Comparison of ENCODE assay signal across 12 mouse cellular contexts in genomic region chr14:58317640-58318039, GRCm38 (mm10).
"Had no signal": no experiment of that assay in that cellular context is flagged by ENCODE, and none has a peak within 500 bp of the region (broad histone marks: within the 10 kb centered on the region; RNA-seq: fewer than 3 reads in every experiment).

No protein-coding gene starts in this region.

- H3K36me3 ChIP-seq: limb, embryonic 15.5 days; liver, embryonic 12.5 days; lung, embryonic 15.5 days; midbrain, embryonic 12.5 days; neural tube, embryonic 13.5 days; stomach, embryonic 15.5 days had no signal

- ATAC-seq: liver, embryonic 12.5 days; midbrain, embryonic 16.5 days had no signal

- H3K27ac ChIP-seq: limb, embryonic 15.5 days; liver, embryonic 12.5 days; lung, embryonic 15.5 days; midbrain, embryonic 12.5 days; neural tube, embryonic 13.5 days; stomach, embryonic 15.5 days had no signal

- H3K4me2 ChIP-seq: limb, embryonic 15.5 days; liver, embryonic 12.5 days; lung, embryonic 15.5 days; midbrain, embryonic 12.5 days; neural tube, embryonic 13.5 days; stomach, embryonic 15.5 days had no signal

- H3K9ac ChIP-seq: limb, embryonic 15.5 days; liver, embryonic 12.5 days; lung, embryonic 15.5 days; midbrain, embryonic 12.5 days; neural tube, embryonic 13.5 days; stomach, embryonic 15.5 days had no signal

- H3K27me3 ChIP-seq: limb, embryonic 15.5 days; liver, embryonic 12.5 days; lung, embryonic 15.5 days; midbrain, embryonic 12.5 days; neural tube, embryonic 13.5 days; stomach, embryonic 15.5 days had no signal

- H3K4me3 ChIP-seq: limb, embryonic 15.5 days; liver, embryonic 12.5 days; lung, embryonic 15.5 days; midbrain, embryonic 12.5 days; neural tube, embryonic 13.5 days; stomach, embryonic 15.5 days had no signal

- DNase-seq: layer of hippocampus, adult 9-11 months; layer of hippocampus, postnatal 36 days; lung, postnatal 14 days; thymus, adult 2 months; thymus, postnatal 25 days had no signal

- H3K4me1 ChIP-seq: liver, embryonic 12.5 days; midbrain, embryonic 12.5 days; neural tube, embryonic 13.5 days; stomach, embryonic 15.5 days had no signal

- H3K9me3 ChIP-seq: limb, embryonic 15.5 days; liver, embryonic 12.5 days; lung, embryonic 15.5 days; midbrain, embryonic 12.5 days; neural tube, embryonic 13.5 days; stomach, embryonic 15.5 days had no signal
